In genomic region chr2:74015146-74015545, GRCm38 (mm10) we compare ENCODE assay signal across 29 mouse cellular contexts.
A peak's percentile ranks its signal among the peaks of the same experiment; 100 is the strongest.
DNase-seq lines count a peak whose midpoint lies in the region; ATAC-seq and TF ChIP-seq lines count a peak whose summit lies in the region.
"Had no signal": no experiment of that assay in that cellular context is flagged by ENCODE, and none has a peak within 500 bp of the region (broad histone marks: within the 10 kb centered on the region; RNA-seq: fewer than 3 reads in every experiment).

No protein-coding gene starts in this region.

- ATAC-seq in forebrain, embryonic 14.5 days = no peak
- ATAC-seq in forebrain, embryonic 15.5 days (replicated peaks) = no peak
- ATAC-seq in hindbrain, postnatal 0 days = no peak
- no peak for ATAC-seq in hindbrain, embryonic 16.5 days
- ATAC-seq in midbrain, embryonic 11.5 days (ENCODE audit: low FRiP score) = no peak
- ATAC-seq in neural tube, embryonic 13.5 days (ENCODE audit: low read depth) = no peak
- ATAC-seq: activated CD4-positive, CD25-positive, alpha-beta regulatory T cell, adult 4 months; CD4-positive, CD25-positive, alpha-beta regulatory T cell, adult 4 months; forebrain, embryonic 16.5 days; Patski had no signal

- no peak overlapping the region for H3K4me3 ChIP-seq in forebrain, embryonic 14.5 days (ENCODE audit: low read depth, low read length)
- no peak overlapping the region for H3K4me3 ChIP-seq in forebrain, embryonic 15.5 days
- H3K4me3 ChIP-seq in hindbrain, postnatal 0 days (ENCODE audit: low read length) = no peak overlapping the region
- no peak overlapping the region for H3K4me3 ChIP-seq in hindbrain, embryonic 16.5 days (ENCODE audit: low read length)
- H3K4me3 ChIP-seq in midbrain, embryonic 11.5 days (ENCODE audit: low read depth, low read length) = no peak overlapping the region
- no peak overlapping the region for H3K4me3 ChIP-seq in midbrain, embryonic 10.5 days
- H3K4me3 ChIP-seq in neural tube, embryonic 13.5 days = no peak overlapping the region
- H3K4me3 ChIP-seq: embryonic facial prominence, embryonic 13.5 days; embryonic facial prominence, embryonic 15.5 days; erythroblast, embryonic 14.5 days; forebrain, embryonic 10.5 days; forebrain, embryonic 12.5 days had no signal

- peak; percentile 37 for DNase-seq in forebrain, embryonic 14.5 days (ENCODE audit: low spot score)
- DNase-seq in hindbrain, postnatal 0 days (ENCODE audit: low spot score) = peak; percentile 16
- DNase-seq in midbrain, embryonic 11.5 days (ENCODE audit: low spot score, missing footprints) = peak; percentile 53
- DNase-seq in midbrain, embryonic 10.5 days (ENCODE audit: low spot score) = no peak
- DNase-seq in neural tube, embryonic 10.5 days (ENCODE audit: extremely low spot score, low spot score) = no peak
- DNase-seq: adrenal gland, adult 8-10 months; adrenal gland, postnatal 14 days; adrenal gland, postnatal 36 days; B cell, adult 2 months; cerebellum, adult 11 months; cerebellum, adult 18-20 months; cerebellum, adult 8-10 months; cerebellum, adult 9-11 months; cerebellum, postnatal 14 days; cerebellum, postnatal 36 days; embryo, embryonic 11 days had no signal

- H3K9ac ChIP-seq in forebrain, embryonic 14.5 days (ENCODE audit: low read length) = no peak overlapping the region
- H3K9ac ChIP-seq in forebrain, embryonic 15.5 days (replicated peaks) = no peak overlapping the region
- H3K9ac ChIP-seq in hindbrain, postnatal 0 days (replicated peaks; ENCODE audit: low read length) = no peak overlapping the region
- no peak overlapping the region for H3K9ac ChIP-seq in hindbrain, embryonic 16.5 days (ENCODE audit: low read depth, low read length)
- H3K9ac ChIP-seq in midbrain, embryonic 11.5 days (ENCODE audit: low read length) = no peak overlapping the region
- no peak overlapping the region for H3K9ac ChIP-seq in neural tube, embryonic 13.5 days
- H3K9ac ChIP-seq: embryonic facial prominence, embryonic 13.5 days; embryonic facial prominence, embryonic 15.5 days; forebrain, embryonic 12.5 days had no signal

- TF ChIP-seq CTCF in hindbrain, postnatal 0 days (IDR thresholded peaks at IDR 0.05; ENCODE audit: low read depth) = no peak

- H3K27me3 ChIP-seq in forebrain, embryonic 14.5 days (replicated peaks; ENCODE audit: control insufficient read depth, insufficient read depth, low read length) = no peaks in the 10 kb centered on the region
- H3K27me3 ChIP-seq in forebrain, embryonic 15.5 days = peaks cover 3% of the 10 kb centered on the region; the same call in 1 of the 2 replicates
- H3K27me3 ChIP-seq in hindbrain, postnatal 0 days (ENCODE audit: insufficient read depth, low read length) = no peaks in the 10 kb centered on the region
- no peaks in the 10 kb centered on the region for H3K27me3 ChIP-seq in hindbrain, embryonic 16.5 days (replicated peaks; ENCODE audit: control insufficient read depth, insufficient read depth, low read length)
- no peaks in the 10 kb centered on the region for H3K27me3 ChIP-seq in midbrain, embryonic 11.5 days (ENCODE audit: control insufficient read depth, insufficient read depth, low read length)
- no peaks in the 10 kb centered on the region for H3K27me3 ChIP-seq in midbrain, embryonic 10.5 days (ENCODE audit: low read depth, poor library complexity, severe bottlenecking)
- no peaks in the 10 kb centered on the region for H3K27me3 ChIP-seq in neural tube, embryonic 13.5 days
- H3K27me3 ChIP-seq: embryonic facial prominence, embryonic 15.5 days had no signal

- no peaks in the 10 kb centered on the region for H3K36me3 ChIP-seq in forebrain, embryonic 14.5 days (ENCODE audit: control insufficient read depth, insufficient read depth, low read length)
- H3K36me3 ChIP-seq in forebrain, embryonic 15.5 days = no peaks in the 10 kb centered on the region
- H3K36me3 ChIP-seq in hindbrain, postnatal 0 days (ENCODE audit: insufficient read depth, low read length) = no peaks in the 10 kb centered on the region
- H3K36me3 ChIP-seq in hindbrain, embryonic 16.5 days (ENCODE audit: control insufficient read depth, insufficient read depth, low read length) = no peaks in the 10 kb centered on the region
- H3K36me3 ChIP-seq in midbrain, embryonic 11.5 days (ENCODE audit: control insufficient read depth, insufficient read depth, low read length) = no peaks in the 10 kb centered on the region
- no peaks in the 10 kb centered on the region for H3K36me3 ChIP-seq in midbrain, embryonic 10.5 days
- no peaks in the 10 kb centered on the region for H3K36me3 ChIP-seq in neural tube, embryonic 13.5 days
- H3K36me3 ChIP-seq: embryonic facial prominence, embryonic 13.5 days; embryonic facial prominence, embryonic 15.5 days; forebrain, embryonic 10.5 days; forebrain, embryonic 12.5 days; G1E had no signal

- H3K27ac ChIP-seq in forebrain, embryonic 14.5 days (ENCODE audit: low read depth, low read length) = no peak overlapping the region
- H3K27ac ChIP-seq in forebrain, embryonic 15.5 days (replicated peaks) = no peak overlapping the region
- H3K27ac ChIP-seq in hindbrain, postnatal 0 days = no peak overlapping the region
- no peak overlapping the region for H3K27ac ChIP-seq in hindbrain, embryonic 16.5 days (ENCODE audit: low read depth, low read length)
- no peak overlapping the region for H3K27ac ChIP-seq in midbrain, embryonic 11.5 days (ENCODE audit: low read depth, low read length)
- no peak overlapping the region for H3K27ac ChIP-seq in midbrain, embryonic 10.5 days (replicated peaks)
- H3K27ac ChIP-seq in neural tube, embryonic 13.5 days (replicated peaks) = 0 out of 2 replicates have a peak overlapping the region, but pooled peaks have one; percentile 24
- H3K27ac ChIP-seq: embryonic facial prominence, embryonic 13.5 days; embryonic facial prominence, embryonic 15.5 days; forebrain, embryonic 10.5 days; forebrain, embryonic 12.5 days had no signal

- H3K4me2 ChIP-seq in forebrain, embryonic 14.5 days (ENCODE audit: low read length) = no peak overlapping the region
- no peak overlapping the region for H3K4me2 ChIP-seq in forebrain, embryonic 15.5 days (replicated peaks)
- no peak overlapping the region for H3K4me2 ChIP-seq in hindbrain, postnatal 0 days (ENCODE audit: low read depth, low read length)
- H3K4me2 ChIP-seq in hindbrain, embryonic 16.5 days (ENCODE audit: low read length) = no peak overlapping the region
- H3K4me2 ChIP-seq in midbrain, embryonic 11.5 days = no peak overlapping the region
- no peak overlapping the region for H3K4me2 ChIP-seq in neural tube, embryonic 13.5 days
- H3K4me2 ChIP-seq: embryonic facial prominence, embryonic 13.5 days; embryonic facial prominence, embryonic 15.5 days; forebrain, embryonic 12.5 days had no signal

- WGBS in forebrain, embryonic 14.5 days = 70% methylated on average over 7 of the region's 7 CpGs
- WGBS in forebrain, embryonic 15.5 days = 68% methylated on average over 7 of the region's 7 CpGs
- WGBS in hindbrain, postnatal 0 days = 63% methylated on average over 7 of the region's 7 CpGs
- WGBS in hindbrain, embryonic 16.5 days = 52% methylated on average over 7 of the region's 7 CpGs
- 90% methylated on average over 7 of the region's 7 CpGs for WGBS in midbrain, embryonic 11.5 days
- 90% methylated on average over 7 of the region's 7 CpGs for WGBS in midbrain, embryonic 10.5 days
- WGBS in neural tube, embryonic 13.5 days = 56% methylated on average over 7 of the region's 7 CpGs

- no peaks in the 10 kb centered on the region for H3K4me1 ChIP-seq in forebrain, embryonic 14.5 days (ENCODE audit: control insufficient read depth, insufficient read depth, low read length)
- no peaks in the 10 kb centered on the region for H3K4me1 ChIP-seq in forebrain, embryonic 15.5 days
- H3K4me1 ChIP-seq in hindbrain, postnatal 0 days (ENCODE audit: insufficient read depth, low read length) = no peaks in the 10 kb centered on the region
- no peaks in the 10 kb centered on the region for H3K4me1 ChIP-seq in hindbrain, embryonic 16.5 days (ENCODE audit: control insufficient read depth, insufficient read depth, low read depth, low read length)
- no peaks in the 10 kb centered on the region for H3K4me1 ChIP-seq in midbrain, embryonic 11.5 days (ENCODE audit: control insufficient read depth, insufficient read depth, low read length)
- H3K4me1 ChIP-seq in midbrain, embryonic 10.5 days = no peaks in the 10 kb centered on the region
- H3K4me1 ChIP-seq in neural tube, embryonic 13.5 days (replicated peaks) = peaks cover 17% of the 10 kb centered on the region
- H3K4me1 ChIP-seq: embryonic facial prominence, embryonic 13.5 days; embryonic facial prominence, embryonic 15.5 days; forebrain, embryonic 12.5 days had no signal

- 0 out of 2 replicates have a peak, but pooled peaks cover 2% of the 10 kb centered on the region for H3K9me3 ChIP-seq in forebrain, embryonic 14.5 days (replicated peaks; ENCODE audit: control insufficient read depth, low read length)
- no peaks in the 10 kb centered on the region for H3K9me3 ChIP-seq in forebrain, embryonic 15.5 days
- H3K9me3 ChIP-seq in hindbrain, postnatal 0 days (ENCODE audit: low read length) = 0 out of 2 replicates have a peak, but pooled peaks cover 3% of the 10 kb centered on the region
- no peaks in the 10 kb centered on the region for H3K9me3 ChIP-seq in hindbrain, embryonic 16.5 days (ENCODE audit: control insufficient read depth, low read length)
- no peaks in the 10 kb centered on the region for H3K9me3 ChIP-seq in midbrain, embryonic 11.5 days (ENCODE audit: control insufficient read depth, low read length)
- H3K9me3 ChIP-seq in midbrain, embryonic 10.5 days (replicated peaks) = 0 out of 2 replicates have a peak, but pooled peaks cover 3% of the 10 kb centered on the region
- peaks cover 7% of the 10 kb centered on the region; the same call in 1 of the 2 replicates for H3K9me3 ChIP-seq in neural tube, embryonic 13.5 days
- H3K9me3 ChIP-seq: embryonic facial prominence, embryonic 15.5 days; forebrain, embryonic 12.5 days had no signal

Comparison
In these comparisons a context has a peak if more than half of its experiments do, and no peak if none do; other contexts are left out.
1. DNase-seq: peak in forebrain, embryonic 14.5 days (single experiment), hindbrain, postnatal 0 days (single experiment) and midbrain, embryonic 11.5 days (single experiment); none in midbrain, embryonic 10.5 days (single experiment) and neural tube, embryonic 10.5 days (single experiment).